Mouse (Mus musculus) embryonic fibroblast, embryonic 13.5 days (primary cell): Measurements from ENCODE around the gene Edn2.

ENCODE experiments used
- CTCF ChIP-seq: IDR thresholded peaks from 2 replicates; pipeline ENCODE4 v1.5.1; 2011; ENCODE audit warnings: mild to moderate bottlenecking, control low read depth, low read length, moderate library complexity, borderline replicate concordance; ENCODE audit not compliant: insufficient read depth
- POLR2A ChIP-seq: IDR thresholded peaks from 2 replicates; pipeline ENCODE4 v1.6.1; 2011; ENCODE audit warnings: low read depth, mild to moderate bottlenecking, control low read depth, low read length, moderate library complexity

DNA sequence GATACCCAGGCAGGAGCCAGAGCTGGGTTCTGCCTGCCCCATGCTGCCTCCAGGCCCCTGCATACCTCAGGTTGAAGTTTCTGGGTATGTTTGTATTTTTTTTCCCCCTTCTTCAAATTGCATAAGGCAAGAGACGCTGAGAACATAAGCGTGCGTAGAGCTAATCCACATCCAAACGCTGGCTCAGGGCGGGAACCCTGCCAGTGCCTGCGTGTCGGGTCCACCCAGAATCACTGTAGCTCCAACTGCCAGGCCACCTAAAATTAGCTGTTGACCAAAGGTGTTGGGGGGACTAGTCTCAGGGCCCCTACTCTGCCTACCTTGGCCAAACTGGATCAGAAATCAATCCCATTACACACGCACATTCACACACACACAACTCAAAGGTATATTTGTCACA, 1.6 kb downstream of the Edn2 start:
- TF ChIP-seq CTCF (no peak), POLR2A (no peak)
